Mouse (Mus musculus): Measurements from ENCODE around the gene Exph5. TPM values are rescaled to one million over a fixed set of nuclear protein-coding genes. Genes with fewer than 3 reads are reported as not detected.

Exph5 gene
- polyA plus RNA-seq, 1 experiment from 2014 or later = 2.4 TPM

GRCm38 (mm10) chr9:53339603-53340002 lies 38.1 kb downstream of the Exph5 start:
- Histone ChIP-seq H3K4me2 (replicated peaks; ENCODE audit: low read depth) (no peak overlapping the region), H3K9me3 (ENCODE audit: control insufficient read depth) (no peaks in the 10 kb centered on the region), H3K27me3 (replicated peaks; ENCODE audit: control insufficient read depth, insufficient read depth, low read length) (no peaks in the 10 kb centered on the region), H3K36me3 (ENCODE audit: control insufficient read depth, insufficient read depth) (no peaks in the 10 kb centered on the region), H3K4me3 (ENCODE audit: low read depth, low read length) (no peak overlapping the region), H3K4me1 (replicated peaks; ENCODE audit: control insufficient read depth, insufficient read depth, low read length) (no peaks in the 10 kb centered on the region; the same call in 1 of the 2 replicates), H3K27ac (ENCODE audit: low read depth, low read length) (no peak overlapping the region), H3K9ac (ENCODE audit: low read depth, low read length) (no peak overlapping the region)
- 69% methylated on average over 7 of the region's 7 CpGs for WGBS
- no peak for ATAC-seq
- TF ChIP-seq CTCF (IDR thresholded peaks at IDR 0.05; ENCODE audit: low read depth) = no peak

GRCm38 (mm10) chr9:53340328-53340916 lies 39.0 kb downstream of the Exph5 start:
- no peak for TF ChIP-seq CTCF (IDR thresholded peaks at IDR 0.05; ENCODE audit: low read depth)
- H3K9ac ChIP-seq (ENCODE audit: low read depth, low read length) = no peak overlapping the region
- WGBS = 18% methylated on average over 17 of the region's 17 CpGs
- peak overlapping the region; percentile 80 for H3K4me2 ChIP-seq (replicated peaks; ENCODE audit: low read depth)
- peak; percentile 65 for ATAC-seq
- H3K27ac ChIP-seq (ENCODE audit: low read depth, low read length) = peak overlapping the region; percentile 79
- no peaks in the 10 kb centered on the region for H3K27me3 ChIP-seq (replicated peaks; ENCODE audit: control insufficient read depth, insufficient read depth, low read length)
- peak overlapping the region; percentile 59 for H3K4me3 ChIP-seq (ENCODE audit: low read depth, low read length)
- H3K4me1 ChIP-seq (replicated peaks; ENCODE audit: control insufficient read depth, insufficient read depth, low read length) = no peaks in the 10 kb centered on the region; the same call in 1 of the 2 replicates
- H3K9me3 ChIP-seq (ENCODE audit: control insufficient read depth) = no peaks in the 10 kb centered on the region
- H3K36me3 ChIP-seq (ENCODE audit: control insufficient read depth, insufficient read depth) = no peaks in the 10 kb centered on the region

GRCm38 (mm10) chr9:53340969-53341368 lies 39.5 kb downstream of the Exph5 start:
- peak overlapping the region; percentile 59 for H3K4me3 ChIP-seq (ENCODE audit: low read depth, low read length)
- H3K9ac ChIP-seq (ENCODE audit: low read depth, low read length) = peak overlapping the region; percentile 54
- ATAC-seq = peak; percentile 74
- H3K4me2 ChIP-seq (replicated peaks; ENCODE audit: low read depth) = peak overlapping the region; percentile 80
- WGBS = 2% methylated on average over 14 of the region's 14 CpGs
- TF ChIP-seq CTCF (IDR thresholded peaks at IDR 0.05; ENCODE audit: low read depth) = no peak
- no peaks in the 10 kb centered on the region for H3K27me3 ChIP-seq (replicated peaks; ENCODE audit: control insufficient read depth, insufficient read depth, low read length)
- no peaks in the 10 kb centered on the region for H3K36me3 ChIP-seq (ENCODE audit: control insufficient read depth, insufficient read depth)
- H3K4me1 ChIP-seq (replicated peaks; ENCODE audit: control insufficient read depth, insufficient read depth, low read length) = no peaks in the 10 kb centered on the region; the same call in 1 of the 2 replicates
- no peaks in the 10 kb centered on the region for H3K9me3 ChIP-seq (ENCODE audit: control insufficient read depth)
- peak overlapping the region; percentile 79 for H3K27ac ChIP-seq (ENCODE audit: low read depth, low read length)

GRCm38 (mm10) chr9:53341981-53342380 lies 40.5 kb downstream of the Exph5 start:
- Histone ChIP-seq H3K9ac (ENCODE audit: low read depth, low read length) (0 out of 2 replicates have a peak overlapping the region, but pooled peaks have one; percentile 54), H3K4me1 (replicated peaks; ENCODE audit: control insufficient read depth, insufficient read depth, low read length) (no peaks in the 10 kb centered on the region; the same call in 1 of the 2 replicates), H3K9me3 (ENCODE audit: control insufficient read depth) (no peaks in the 10 kb centered on the region), H3K27ac (ENCODE audit: low read depth, low read length) (no peak overlapping the region), H3K4me2 (replicated peaks; ENCODE audit: low read depth) (peak overlapping the region; percentile 80), H3K36me3 (ENCODE audit: control insufficient read depth, insufficient read depth) (no peaks in the 10 kb centered on the region), H3K4me3 (ENCODE audit: low read depth, low read length) (peak overlapping the region; percentile 59), H3K27me3 (replicated peaks; ENCODE audit: control insufficient read depth, insufficient read depth, low read length) (no peaks in the 10 kb centered on the region)
- ATAC-seq = no peak
- no peak for TF ChIP-seq CTCF (IDR thresholded peaks at IDR 0.05; ENCODE audit: low read depth)
- WGBS = 47% methylated on average over 3 of the region's 3 CpGs

- H3K27ac ChIP-seq (ENCODE audit: low read depth, low read length) = no peak overlapping the region
- no peak for ATAC-seq
Measured at GRCm38 (mm10) chr9:53344646-53345432, 43.4 kb downstream of the Exph5 start.

GRCm38 (mm10) chr9:53345728-53346127 lies 44.3 kb downstream of the Exph5 start:
- H3K27me3 ChIP-seq (replicated peaks; ENCODE audit: control insufficient read depth, insufficient read depth, low read length) = no peaks in the 10 kb centered on the region
- ATAC-seq = no peak
- no peak overlapping the region for H3K27ac ChIP-seq (ENCODE audit: low read depth, low read length)
- H3K4me1 ChIP-seq (replicated peaks; ENCODE audit: control insufficient read depth, insufficient read depth, low read length) = no peaks in the 10 kb centered on the region; the same call in 1 of the 2 replicates
- H3K9ac ChIP-seq (ENCODE audit: low read depth, low read length) = no peak overlapping the region
- H3K9me3 ChIP-seq (ENCODE audit: control insufficient read depth) = no peaks in the 10 kb centered on the region
- no peak overlapping the region for H3K4me2 ChIP-seq (replicated peaks; ENCODE audit: low read depth)
- no peak overlapping the region for H3K4me3 ChIP-seq (ENCODE audit: low read depth, low read length)
- no peaks in the 10 kb centered on the region for H3K36me3 ChIP-seq (ENCODE audit: control insufficient read depth, insufficient read depth)
- 33% methylated on average over 3 of the region's 3 CpGs for WGBS
- TF ChIP-seq CTCF (IDR thresholded peaks at IDR 0.05; ENCODE audit: low read depth) = no peak

More at GRCm38 (mm10) chr9:53344646-53345432, 43.4 kb downstream of the Exph5 start:
- Histone ChIP-seq H3K4me1 (replicated peaks; ENCODE audit: control insufficient read depth, insufficient read depth, low read length) (no peaks in the 10 kb centered on the region; the same call in 1 of the 2 replicates), H3K9ac (ENCODE audit: low read depth, low read length) (no peak overlapping the region), H3K4me2 (replicated peaks; ENCODE audit: low read depth) (no peak overlapping the region; the same call in 1 of the 2 replicates), H3K9me3 (ENCODE audit: control insufficient read depth) (no peaks in the 10 kb centered on the region), H3K27me3 (replicated peaks; ENCODE audit: control insufficient read depth, insufficient read depth, low read length) (no peaks in the 10 kb centered on the region), H3K4me3 (ENCODE audit: low read depth, low read length) (no peak overlapping the region), H3K36me3 (ENCODE audit: control insufficient read depth, insufficient read depth) (no peaks in the 10 kb centered on the region)
- no peak for TF ChIP-seq CTCF (IDR thresholded peaks at IDR 0.05; ENCODE audit: low read depth)
- 80% methylated on average over 9 of the region's 9 CpGs for WGBS
